Mouse (Mus musculus): ENCODE measurements around the gene Sh3gl3. TPM values are rescaled to one million over a fixed set of nuclear protein-coding genes. Genes with fewer than 3 reads are reported as not detected.

Sh3gl3 gene
- 23.2 and 24.9 TPM in 2 replicates for polyA plus RNA-seq (2015; fragmentation: Nextera tagmentation; extraction: Ambion mirVana)

DNA sequence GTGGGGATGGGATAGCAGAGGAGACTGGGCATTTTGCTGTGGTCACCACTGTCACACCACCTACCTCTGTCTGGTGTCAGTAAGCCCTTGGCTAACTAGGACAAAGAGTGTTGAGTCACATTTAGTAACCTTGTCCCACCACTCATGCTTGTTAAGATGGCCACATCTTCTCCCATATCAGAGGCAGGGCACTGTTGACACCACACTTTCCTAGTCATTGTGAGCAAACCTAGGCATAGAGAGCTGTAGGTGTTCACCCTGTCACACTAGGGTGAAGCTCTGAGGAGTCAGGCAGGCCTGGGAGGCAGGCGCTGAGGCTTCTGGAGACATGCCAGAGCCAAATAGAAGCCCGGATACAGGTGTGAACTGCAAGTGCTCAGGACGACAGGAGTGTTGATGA is at the start of gene Sh3gl3:
Gene Sh3gl3, plus strand, starts transcription at position 301 of the 400 bp plus-strand sequence.

DNA sequence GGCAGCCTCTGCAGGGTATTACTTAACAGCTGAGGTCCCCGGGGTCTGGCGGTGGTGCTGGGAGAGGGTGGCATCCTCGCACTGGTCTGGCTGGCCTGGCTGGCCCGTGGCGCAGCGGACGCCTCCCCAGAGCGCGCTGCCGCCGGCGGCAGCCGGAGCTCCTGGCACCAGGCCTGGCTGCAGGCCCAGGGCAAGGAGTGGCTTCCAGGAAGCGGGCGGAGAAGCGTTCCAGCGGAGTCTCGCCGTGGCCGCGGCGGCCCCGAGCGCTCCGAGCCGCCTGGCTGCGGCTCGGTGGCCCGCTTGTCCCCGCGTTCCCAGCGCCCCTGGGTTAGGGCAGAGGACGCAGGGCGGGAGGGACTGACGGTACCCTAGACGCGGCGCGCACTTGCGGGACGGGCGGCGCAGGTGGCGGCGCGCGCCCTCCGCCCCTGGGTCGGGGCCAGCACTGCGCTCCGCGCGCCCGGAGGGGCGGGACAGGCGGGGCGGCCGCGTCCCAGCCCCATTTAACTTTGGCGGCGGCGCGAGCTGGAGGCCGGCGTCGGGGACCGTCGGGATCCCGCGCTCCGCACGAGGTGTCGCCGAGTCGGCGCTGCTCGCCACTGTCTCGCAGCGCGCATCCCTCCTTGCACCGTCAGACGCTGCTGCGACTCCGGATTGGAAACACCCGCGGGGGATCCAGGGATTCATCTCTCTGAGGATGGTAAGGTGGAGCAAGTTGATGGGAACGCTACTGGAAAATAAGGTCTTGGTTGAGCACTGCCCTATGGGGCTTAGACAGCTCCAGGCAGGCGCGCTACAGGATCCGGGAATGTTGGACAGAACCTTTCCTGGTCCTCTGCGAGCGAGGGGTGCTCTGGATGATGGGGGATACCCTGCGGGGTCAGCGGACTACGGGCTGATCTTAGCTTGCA is 161.8 kb downstream of the Sh3gl3 start, which contains the start of gene Adamtsl3:
Gene Adamtsl3, plus strand, starts transcription at position 484 of the 911 bp plus-strand sequence.

Other genes with a start within 250 kb of the Sh3gl3 start
- 7.6 and 9.2 TPM in 2 replicates for gene Hdgfl3, start 239.4 kb upstream of the Sh3gl3 start, polyA plus RNA-seq (2015; fragmentation: Nextera tagmentation; extraction: Ambion mirVana)
- gene Bnc1, start 181.5 kb upstream of the Sh3gl3 start, polyA plus RNA-seq (2015; fragmentation: Nextera tagmentation; extraction: Ambion mirVana) = 1.7 and 3.0 TPM in 2 replicates
- gene Adamtsl3, start 161.9 kb downstream of the Sh3gl3 start, polyA plus RNA-seq (2015; fragmentation: Nextera tagmentation; extraction: Ambion mirVana) = 1.9 and 2.1 TPM in 2 replicates

All from urinary bladder, postnatal 0 days (tissue).